Mouse (Mus musculus) ovary, postnatal 36 days (tissue): ENCODE results near the gene Adarb1.

Experiments
- DNase-seq: peaks from one replicate; pipeline ENCODE4 v3.0.0; 2022; ENCODE audit warnings: low spot score, mixed read lengths

Adarb1 gene

DNA sequence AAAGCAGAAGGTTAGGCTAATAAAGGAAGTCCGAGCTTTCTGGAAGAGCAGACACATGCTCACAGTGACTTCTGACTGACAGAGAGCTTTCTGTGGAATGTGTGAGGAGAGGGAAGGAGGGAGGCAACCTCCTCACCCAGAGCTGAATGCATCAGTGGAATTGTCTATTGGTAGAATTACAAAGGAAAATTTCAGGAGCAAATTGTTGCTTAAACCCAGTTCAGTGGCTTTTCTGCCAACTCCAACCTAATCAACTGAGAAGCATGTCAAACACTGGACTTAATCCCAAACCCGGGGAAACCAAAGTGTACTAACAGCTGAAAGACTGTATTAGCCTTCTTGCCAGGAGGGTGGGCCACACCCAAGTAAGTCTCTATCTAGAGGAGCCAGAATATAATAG lies 36.9 kb downstream of the Adarb1 start:
- no peak for DNase-seq

DNA sequence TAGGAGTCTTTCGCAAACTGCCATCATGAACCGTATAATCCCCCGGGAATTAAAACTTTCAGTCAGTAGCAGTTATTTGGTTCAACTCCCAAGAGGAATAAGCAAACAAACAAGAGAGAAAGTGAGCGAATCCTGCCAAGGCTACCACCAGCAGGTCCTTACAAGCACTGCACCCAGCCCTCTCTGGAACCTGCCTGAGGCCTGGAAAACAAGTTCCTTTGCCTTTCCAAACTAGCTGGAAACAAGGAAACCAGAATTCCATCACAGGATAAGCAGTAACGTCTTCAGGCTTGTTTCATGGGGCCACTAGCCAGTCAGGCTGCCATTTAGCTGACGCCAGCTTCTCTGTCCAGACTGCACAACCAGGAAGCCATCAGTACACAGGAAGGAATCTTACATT lies 37.4 kb downstream of the Adarb1 start:
- no peak for DNase-seq

DNA sequence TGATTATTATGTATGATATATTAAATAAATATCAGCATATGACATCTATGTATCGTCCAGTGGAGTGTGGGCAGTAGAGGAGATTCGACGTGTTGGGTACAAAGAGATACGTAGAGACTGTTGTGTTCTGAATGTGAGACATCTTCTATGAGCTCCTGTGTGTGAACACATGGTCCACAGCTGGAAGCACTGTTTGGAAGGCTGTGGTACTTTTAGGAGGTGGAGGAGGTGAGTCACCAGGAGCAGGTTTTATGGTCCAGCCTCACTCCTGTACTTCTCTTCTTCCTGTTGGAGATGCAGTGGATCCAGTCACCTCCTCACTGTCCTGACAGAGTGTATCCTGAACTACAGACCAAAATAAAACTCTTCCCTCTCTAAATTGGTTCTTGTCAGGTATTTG lies 38.9 kb downstream of the Adarb1 start:
- no peak for DNase-seq

DNA sequence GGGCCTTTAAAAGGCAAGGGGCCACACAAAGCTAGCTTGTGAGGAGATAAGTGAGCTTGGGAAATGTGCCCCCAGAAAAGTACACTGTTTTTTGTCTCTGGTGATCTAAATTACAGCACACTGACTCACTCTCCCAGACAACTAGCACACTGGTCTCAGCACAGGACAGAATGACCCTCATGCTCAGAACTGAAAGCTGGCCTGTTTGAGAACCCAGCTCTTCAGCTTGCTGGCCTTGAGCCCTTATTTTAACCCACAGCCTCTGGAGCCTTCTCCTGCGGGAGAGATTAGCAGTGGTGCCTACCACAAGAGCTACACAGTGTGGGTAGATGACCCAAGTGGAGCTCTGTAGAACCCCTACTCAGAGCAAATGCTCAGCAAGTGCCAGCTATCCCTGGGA lies 42.0 kb downstream of the Adarb1 start:
- no peak for DNase-seq

DNA sequence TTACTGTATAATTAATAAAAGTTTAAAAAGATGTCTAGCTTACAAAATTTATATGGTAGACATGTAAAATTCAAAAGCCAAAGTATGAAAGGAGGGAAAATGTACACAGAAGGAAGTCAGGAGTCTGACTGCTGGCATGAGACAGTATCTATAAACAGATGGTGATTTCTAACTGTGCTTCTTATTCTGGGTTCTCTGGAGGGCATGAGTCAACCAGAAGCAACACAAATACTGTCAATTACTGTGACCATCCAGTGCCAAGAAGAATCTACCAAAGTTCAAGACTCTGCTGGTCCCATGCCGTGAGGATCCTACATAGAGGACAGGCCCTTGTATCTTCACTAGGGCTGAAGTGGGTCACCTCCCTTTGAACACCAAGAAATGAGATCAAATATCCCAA lies 43.1 kb downstream of the Adarb1 start:
- no peak for DNase-seq

DNA sequence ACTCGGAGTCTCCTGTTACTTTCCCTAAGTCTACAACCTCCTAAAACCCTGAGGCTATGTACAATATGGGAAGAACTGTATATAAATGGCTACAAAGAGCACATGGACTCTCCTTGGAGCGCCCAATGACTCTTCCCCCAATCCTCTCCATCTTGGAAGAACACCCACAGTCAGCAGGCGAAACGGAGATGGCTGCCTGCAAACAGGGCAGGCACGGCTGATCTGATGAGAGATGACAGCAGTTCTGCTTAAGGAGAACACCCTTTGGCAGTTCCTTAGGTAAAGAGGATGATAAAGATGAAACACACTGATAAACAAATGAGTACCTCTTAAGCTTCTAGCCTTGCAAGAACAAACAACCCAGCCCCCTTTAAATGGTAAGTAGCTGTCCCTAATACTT lies 43.7 kb downstream of the Adarb1 start:
- DNase-seq: no peak

DNA sequence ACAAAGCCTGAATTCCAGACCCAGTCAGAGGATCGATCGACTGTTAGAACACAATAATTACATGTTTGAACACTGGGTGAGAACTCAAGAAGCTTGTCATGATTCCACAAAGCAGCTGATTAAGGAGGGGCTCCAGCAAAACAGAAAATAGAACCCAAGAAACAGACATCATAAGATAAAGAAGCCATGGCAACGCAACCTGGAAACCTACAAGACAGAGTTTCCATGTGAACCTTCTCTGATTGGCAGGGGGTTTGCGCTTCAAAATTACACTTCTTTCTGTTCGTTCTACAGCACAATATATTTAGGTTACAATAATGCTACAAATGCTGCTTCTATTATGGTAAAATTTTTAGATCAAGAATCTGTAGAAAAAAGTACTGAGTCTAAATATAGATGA lies 47.9 kb downstream of the Adarb1 start:
- no peak for DNase-seq

DNA sequence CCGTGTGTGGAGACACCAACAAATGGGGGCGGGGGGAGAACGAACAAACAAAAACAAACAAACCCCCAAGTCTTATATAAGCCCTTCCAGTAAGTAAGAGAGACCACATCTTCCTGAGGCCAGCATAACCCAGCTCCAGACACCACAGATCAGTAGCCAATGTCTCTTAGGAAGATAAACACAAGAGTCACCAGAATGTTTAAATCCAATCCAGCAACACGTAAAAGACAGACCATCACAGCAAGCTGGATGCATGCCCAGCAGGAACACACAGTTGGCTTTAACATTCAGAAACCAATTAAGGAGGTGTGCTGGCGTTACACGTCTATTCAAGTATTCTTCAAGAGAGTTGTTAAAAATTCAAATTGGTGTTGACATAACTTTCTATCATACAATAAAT lies 50.1 kb downstream of the Adarb1 start:
- no peak for DNase-seq

DNA sequence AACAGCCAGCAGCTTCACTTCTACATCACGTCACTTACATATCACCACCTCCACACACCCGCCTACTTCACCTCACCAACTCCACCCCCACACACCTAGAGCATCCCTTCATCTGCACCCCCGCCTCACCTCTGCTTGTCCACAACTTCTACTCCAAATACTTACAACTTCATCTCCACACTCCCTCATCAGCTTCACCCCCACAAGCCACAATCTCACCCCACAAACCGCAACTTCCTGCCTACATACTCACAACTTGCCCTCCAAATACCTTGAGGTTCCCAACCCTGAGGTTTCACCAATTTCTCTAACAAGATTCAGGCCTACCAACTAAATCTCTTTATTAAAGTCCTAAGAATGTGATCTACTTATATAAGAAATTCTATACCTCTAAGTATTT lies 51.1 kb downstream of the Adarb1 start:
- DNase-seq: no peak

DNA sequence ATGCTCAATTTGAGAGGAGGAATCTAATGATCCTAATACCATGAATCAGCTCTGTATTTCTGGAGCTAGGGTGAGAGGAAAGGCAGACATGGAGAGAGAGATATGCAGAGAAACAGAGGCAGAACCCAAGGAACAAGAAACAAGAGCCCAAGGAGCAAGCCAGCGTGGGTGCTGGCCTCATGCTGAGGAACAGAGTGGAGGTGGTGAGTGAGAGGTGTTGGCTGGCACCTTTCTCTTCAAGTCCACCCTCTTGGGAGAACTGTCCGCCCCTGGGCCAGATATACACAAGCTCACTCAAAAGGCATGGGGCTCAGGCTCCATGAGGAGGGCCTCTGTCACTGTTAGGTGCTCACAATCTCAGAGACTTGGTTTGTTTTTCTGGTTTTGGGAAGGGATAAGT lies 52.9 kb downstream of the Adarb1 start:
- DNase-seq: no peak

DNA sequence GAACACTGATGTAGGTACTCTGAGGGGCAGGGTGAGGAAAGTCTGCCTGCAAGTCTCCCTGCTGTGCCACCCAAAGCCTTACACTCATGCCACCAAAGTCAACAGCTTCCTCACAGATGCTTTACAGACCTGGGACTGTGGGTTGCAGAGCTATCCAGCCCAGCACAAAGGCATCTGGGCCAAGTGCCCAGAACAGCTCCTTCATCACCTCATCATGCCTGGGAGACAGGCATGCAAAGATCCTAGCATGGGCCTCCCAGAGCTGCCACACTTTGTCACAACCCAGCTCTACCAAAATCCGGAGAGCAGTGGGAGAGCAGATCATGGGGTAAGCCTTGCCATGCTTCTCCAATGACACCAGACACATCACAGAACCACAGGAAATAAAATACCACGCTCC lies 57.6 kb downstream of the Adarb1 start:
- no peak for DNase-seq

DNA sequence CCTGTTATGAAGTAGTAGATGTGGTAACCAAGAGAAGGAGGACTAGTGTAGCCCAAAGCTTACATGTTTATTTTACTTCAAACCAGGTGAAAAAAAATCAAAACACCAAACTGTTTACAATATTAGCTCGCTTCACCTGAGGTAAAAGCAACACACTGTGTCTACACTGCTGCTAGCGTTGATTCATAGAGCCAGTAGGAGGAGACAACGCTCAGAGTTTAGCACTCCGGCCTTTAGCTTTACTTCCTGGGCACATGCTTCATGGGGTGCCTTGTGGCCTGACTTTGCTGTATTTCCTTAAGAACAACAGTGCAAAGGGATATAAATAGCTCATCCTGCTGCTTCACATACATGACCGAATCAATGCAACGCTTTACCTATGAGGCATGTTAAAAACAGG lies 60.1 kb downstream of the Adarb1 start:
- no peak for DNase-seq

DNA sequence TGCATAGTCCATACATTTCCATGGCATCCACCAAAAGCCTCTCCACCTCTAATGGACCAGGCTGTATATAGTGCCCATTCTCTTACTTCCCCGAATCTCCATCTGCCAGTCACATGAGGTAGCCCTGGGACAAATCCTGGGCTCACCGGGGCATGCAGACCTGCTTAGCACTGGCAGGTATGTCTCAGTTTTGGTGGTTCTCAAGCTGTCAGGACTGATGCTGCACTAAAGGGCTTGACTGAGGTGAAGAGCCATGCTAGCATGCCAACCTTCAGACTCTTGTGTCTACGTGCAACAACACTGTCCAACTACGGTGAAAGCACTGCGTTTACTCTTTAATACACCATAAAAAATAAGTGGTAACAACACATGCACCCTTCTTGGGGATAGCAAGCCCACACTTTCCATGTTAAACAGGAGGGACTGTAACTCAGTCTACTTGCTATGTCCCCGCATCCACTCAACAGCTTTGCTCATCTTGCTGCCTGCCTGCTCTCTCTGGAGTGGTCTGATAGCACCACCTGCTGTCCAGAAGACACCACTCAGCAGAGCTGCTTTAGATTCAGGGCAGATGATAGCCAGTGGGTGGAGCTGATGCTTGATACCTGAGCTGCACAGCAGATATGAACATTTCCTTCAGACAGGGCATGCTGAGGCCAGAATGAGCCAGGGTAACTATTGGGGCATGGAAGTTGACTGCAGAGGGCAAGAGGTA lies 64.9 kb downstream of the Adarb1 start:
- DNase-seq: peak; percentile 76

DNA sequence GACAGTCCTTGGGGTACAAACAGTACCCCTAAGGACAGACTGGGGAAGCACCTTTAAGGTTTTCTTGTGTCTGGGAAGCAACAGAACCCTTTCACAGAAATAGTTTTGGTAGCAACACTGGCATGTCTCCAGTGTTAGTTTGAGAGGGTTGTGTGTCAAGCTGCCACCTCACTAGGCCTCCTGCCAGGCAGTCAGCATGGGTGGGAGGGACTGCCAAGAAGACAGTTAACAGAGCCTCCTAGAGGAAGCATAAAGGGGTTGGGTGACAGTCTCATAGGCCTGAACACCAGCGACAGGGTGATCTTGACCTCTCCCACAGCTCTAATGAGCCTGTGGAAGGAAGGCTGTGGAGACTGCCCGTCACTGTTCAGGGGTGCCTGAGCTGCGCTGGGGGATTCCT lies 75.2 kb downstream of the Adarb1 start:
- DNase-seq: peak; percentile 49

DNA sequence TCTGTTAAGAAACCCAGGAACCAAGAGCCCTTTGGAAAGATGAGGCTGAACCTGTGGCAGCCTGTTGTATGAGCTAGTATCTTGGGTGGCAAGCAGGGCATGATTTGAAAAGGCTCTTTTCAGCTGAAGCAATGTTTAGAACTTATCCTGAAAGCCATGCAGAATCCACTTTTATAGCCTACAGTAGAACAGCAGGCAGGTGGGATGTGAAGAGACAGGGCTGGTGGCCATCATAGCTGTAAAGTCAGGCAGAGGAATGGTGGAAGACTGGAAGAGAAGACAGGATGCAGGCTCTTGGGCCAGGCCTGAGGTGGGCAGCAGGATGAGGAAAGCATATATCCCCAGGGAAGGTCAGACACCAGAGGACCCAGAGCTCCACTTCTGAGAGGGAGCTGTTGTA lies 76.4 kb downstream of the Adarb1 start:
- DNase-seq: no peak

DNA sequence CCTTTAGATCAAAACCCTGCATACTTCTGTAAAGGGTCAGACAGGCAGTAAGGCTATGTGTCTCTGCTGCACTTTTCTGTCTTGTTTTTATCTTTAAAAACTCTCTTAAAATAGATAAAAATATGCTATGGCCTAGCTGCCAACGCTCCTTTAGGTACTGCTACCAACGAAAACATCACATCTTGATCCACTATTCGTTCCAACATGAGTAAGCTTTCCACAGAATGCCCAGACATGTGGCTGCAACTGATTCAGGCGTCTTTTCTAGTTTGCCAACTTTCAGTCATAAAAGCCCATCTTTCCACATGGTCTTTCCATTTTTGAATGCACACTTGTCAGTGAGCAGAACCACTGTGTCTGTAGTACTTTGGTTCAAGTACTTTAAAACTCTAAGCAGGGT lies 77.0 kb downstream of the Adarb1 start:
- no peak for DNase-seq

DNA sequence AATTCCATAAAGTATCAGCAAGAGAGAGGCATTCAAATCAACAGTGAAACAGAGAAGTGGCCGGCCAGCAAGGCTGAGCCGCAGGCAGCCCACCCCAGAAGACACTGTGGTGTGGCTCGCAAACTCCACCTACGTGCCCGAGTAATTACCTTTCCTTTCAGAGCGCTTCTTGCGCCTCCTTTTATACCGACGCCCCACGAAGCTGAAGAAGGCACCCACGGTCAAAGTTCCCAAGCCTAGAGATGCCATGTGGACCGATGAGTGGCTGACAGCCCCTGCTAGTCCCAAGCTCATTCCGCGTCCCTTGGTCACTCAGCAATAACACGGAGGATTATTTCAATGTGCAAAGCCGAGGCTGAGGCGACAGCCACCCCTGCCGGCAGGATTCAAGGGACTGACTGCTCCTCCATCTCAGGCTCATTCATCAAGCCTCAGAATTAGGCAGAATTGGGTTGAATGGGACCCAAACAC lies 78.2 kb downstream of the Adarb1 start:
- DNase-seq: peak; percentile 26

DNA sequence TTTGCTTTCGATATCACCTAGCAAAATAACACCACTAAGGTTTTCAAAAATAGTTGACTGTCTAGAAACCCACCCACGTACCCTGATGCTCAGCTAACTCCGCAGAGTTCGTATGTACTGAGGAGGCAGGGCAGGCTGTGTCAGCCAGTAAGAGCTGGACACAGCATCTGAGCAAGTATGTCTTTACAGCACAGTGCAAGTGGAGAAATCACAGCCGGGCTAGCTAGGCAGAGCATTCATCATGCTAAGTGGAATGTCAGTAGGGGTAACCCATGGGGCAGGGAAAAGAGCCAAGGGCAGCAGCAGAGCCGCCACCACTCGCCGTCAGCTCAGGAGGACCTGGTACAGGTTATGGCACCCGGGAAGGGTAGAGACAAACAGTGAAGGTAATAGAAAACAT lies 84.6 kb downstream of the Adarb1 start:
- DNase-seq: no peak

DNA sequence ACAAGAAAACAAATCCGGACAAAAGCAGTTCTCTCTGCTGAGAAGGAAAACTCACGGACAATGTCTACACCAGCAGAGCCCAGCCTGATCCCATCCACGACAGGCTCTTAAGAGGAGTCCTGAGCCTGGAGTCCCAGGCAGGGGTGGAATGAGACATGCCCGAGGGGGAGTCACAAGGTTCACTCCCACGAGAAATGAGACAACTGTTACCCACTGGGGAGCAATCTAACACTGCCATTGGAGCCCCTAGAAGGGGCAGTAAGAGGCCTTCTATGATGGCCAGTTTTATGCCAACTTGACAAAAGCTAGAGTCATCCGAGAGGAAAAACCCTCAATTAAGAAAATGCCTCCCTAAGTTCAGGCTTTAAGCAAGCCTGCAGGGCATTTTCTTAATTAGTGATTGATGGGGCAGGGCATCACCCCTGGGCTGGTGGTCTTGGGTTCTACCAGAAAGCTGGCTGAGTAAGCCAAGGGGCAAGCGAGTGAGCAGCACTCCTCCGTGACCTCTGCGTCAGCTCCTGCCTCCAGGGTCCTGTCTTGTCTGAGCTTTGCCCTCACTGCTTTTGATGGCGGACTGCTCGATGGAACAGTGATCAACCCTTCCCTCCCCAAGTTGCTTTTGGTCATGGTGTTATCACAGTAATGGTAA lies 88.5 kb downstream of the Adarb1 start:
- no peak for DNase-seq

DNA sequence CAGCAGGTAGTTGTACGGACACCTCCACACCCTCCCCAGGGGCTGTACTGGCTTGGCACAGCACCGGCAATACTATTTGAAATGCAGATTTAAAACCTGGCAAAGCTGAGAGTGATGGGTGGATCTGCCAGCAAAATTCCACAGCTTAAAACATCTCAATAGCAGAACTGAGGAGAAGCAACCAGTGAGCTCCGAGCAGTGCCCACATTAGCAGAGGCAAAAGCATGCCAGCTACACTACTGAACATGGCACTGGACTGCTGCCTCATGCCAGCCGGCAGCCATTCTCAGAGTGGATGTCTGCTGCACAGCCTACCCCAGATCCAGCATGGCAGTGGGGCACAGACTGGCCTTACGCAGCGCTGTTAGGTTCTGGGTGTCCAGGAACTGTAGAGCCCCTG lies 93.4 kb downstream of the Adarb1 start:
- no peak for DNase-seq

DNA sequence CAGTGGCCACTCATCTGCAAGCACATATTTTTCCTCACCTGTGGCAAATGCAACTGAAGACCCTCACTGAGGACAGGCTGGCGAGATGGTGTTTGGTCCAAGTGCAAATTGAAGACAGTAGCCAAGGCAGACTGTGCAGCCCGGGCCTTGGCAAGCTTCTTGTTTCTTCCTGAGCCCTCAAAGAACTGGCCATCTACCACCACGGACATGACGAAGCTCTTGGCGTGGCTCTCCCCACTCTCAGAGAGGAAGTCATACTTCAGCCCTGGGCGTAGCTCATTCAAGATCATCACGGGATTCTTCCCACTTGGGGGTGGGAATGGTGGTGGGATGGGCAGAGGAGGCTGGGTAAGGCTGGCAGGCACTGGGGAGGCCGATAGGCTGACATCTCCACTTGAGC lies 96.5 kb downstream of the Adarb1 start:
- DNase-seq: no peak

DNA sequence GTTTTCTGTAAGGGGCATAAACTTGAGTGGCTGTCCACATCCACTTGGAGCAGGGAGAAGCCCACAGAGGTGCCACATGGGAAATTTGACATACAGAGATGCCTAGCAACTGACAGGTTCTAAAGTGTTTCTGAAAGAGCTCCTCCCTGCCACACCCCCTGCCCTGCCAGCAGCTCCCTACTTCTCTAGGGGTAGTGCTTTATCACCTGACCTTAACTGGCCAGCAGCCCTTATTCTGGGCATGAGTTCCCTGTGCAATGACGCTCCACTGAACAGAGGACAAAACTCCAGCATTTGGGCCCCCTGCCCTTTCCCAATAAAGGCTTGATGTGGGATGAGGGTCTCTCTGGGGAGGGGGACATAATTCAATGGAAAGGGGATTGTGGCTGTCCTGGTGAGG lies 97.1 kb downstream of the Adarb1 start:
- DNase-seq: no peak

DNA sequence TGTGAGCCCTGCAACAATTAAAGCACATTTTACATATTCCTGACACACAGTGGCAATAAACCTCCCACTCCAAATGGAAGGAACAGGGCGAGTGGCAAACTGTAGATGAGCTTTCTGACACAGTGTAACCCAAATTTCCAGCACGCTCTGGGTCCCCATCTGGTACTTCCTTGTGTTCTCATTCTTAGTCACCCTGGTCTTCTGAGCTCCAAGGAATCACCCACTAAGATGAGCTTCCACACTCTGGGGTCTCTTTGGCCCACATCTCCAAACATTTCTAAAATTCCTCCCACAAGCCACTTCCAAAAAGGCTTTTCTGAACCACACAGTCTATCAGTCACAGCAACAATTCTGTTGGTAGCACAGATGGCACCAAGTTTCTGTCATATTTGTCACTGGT lies 102.4 kb downstream of the Adarb1 start:
- no peak for DNase-seq

DNA sequence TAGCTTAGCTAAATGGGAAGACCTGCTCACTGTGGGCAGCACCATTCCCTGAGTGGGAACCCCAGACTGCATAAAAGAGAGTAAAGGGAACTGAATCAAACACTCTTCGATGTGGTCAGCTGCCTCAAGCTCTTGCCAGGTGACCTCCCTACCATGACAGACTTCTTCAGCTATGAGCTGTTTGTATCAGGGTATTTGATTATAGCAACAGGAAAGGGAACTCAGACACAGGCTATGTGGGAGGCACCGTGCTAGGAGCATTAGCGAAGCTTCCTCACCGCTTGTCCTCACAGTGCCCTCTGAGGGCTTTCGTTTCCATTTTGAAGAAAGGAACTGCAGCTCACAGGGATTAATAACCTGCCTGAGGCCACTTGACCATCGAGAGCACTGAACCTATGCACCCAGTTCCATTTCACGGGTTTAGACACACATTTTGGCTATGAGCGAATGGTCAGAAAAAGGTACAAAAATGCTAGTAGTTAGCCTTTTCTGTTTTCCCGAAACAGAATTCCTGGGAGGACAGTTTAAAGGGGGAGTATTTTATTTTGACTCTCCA lies 103.3 kb downstream of the Adarb1 start:
- DNase-seq: no peak
